Mouse (Mus musculus) lung, embryonic 15.5 days (tissue): ENCODE results near the gene Tmem181a. TPM values are rescaled to one million over a fixed set of nuclear protein-coding genes. Genes with fewer than 3 reads are reported as not detected.
"Not testable (repeated sequence)": the region's sequence is repeated elsewhere in the genome, so short reads cannot be mapped to it uniquely, and the experiment has no call there.

Experiments
- ATAC-seq: fragments of 200-750 bp; cut with Nextera tagmentation; 2 replicates; pipeline ENCODE4 v1.8.0; 2017; ENCODE audit warnings: moderate number of reproducible peaks, borderline replicate concordance; ENCODE audit not compliant: low FRiP score, low TSS enrichment; ENCODE audit errors: extremely low read depth
- H3K27ac ChIP-seq: fragments of 300-500 bp; sonication (generic); 2 replicates; pipeline ENCODE4 v1.5.1; 2015; ENCODE audit warnings: moderate library complexity, mild to moderate bottlenecking, inconsistent platforms
- H3K27me3 ChIP-seq: fragments of 300-500 bp; sonication (generic); 2 replicates; pipeline ENCODE4 v1.6.1; 2015; ENCODE audit warnings: inconsistent platforms
- H3K36me3 ChIP-seq: fragments of 300-500 bp; sonication (generic); 2 replicates; pipeline ENCODE4 v1.6.1; 2015; ENCODE audit warnings: inconsistent platforms
- H3K4me1 ChIP-seq: fragments of 300-500 bp; sonication (generic); 2 replicates; pipeline ENCODE4 v1.6.1; 2015; ENCODE audit warnings: inconsistent platforms
- H3K4me2 ChIP-seq: fragments of 300-500 bp; sonication (generic); 2 replicates; pipeline ENCODE4 v1.6.1; 2015; ENCODE audit warnings: inconsistent platforms, mild to moderate bottlenecking, moderate library complexity
- H3K4me3 ChIP-seq: fragments of 300-500 bp; sonication (generic); 2 replicates; pipeline ENCODE4 v1.5.1; 2015; ENCODE audit warnings: mild to moderate bottlenecking, inconsistent platforms
- H3K9ac ChIP-seq: fragments of 300-500 bp; sonication (generic); 2 replicates; pipeline ENCODE4 v1.6.1; 2015; ENCODE audit warnings: inconsistent platforms
- H3K9me3 ChIP-seq: fragments of 300-500 bp; sonication (generic); 2 replicates; pipeline ENCODE4 v1.6.1; 2016; ENCODE audit warnings: inconsistent platforms
- WGBS: fragments of 180-500 bp; shearing (Covaris S2); methylation state at CpG from one replicate; pipeline ENCODE4 v1.1.7; 2015; 5-methylcytosine and 5-hydroxymethylcytosine counted together
- polyA plus RNA-seq: library from polyadenylated mRNA; unstranded; fragments of >200 nt; fragmentation: Nextera tagmentation; extraction: Ambion mirVana; gene quantifications from 2 replicates; pipeline ENCODE4 v1.2.1, GENCODE M21; 2015

The Tmem181a gene
- polyA plus RNA-seq = 18.9 and 20.3 TPM in 2 replicates

- not testable (repeated sequence) for H3K4me1 ChIP-seq, H3K36me3 ChIP-seq, H3K27me3 ChIP-seq, H3K4me3 ChIP-seq, H3K27ac ChIP-seq, H3K9ac ChIP-seq, H3K9me3 ChIP-seq
- peak within 1 kb of the TSS; percentile 40 for H3K4me2 ChIP-seq
- no CpG with 5 or more reads among the region's 51 CpGs for WGBS
- ATAC-seq = peak; percentile 36
These were observed at the start of gene Tmem181a for GRCm38 (mm10) chr17:6256400-6257069. Gene Tmem181a, plus strand, starts transcription at chr17:6256860.

DNA sequence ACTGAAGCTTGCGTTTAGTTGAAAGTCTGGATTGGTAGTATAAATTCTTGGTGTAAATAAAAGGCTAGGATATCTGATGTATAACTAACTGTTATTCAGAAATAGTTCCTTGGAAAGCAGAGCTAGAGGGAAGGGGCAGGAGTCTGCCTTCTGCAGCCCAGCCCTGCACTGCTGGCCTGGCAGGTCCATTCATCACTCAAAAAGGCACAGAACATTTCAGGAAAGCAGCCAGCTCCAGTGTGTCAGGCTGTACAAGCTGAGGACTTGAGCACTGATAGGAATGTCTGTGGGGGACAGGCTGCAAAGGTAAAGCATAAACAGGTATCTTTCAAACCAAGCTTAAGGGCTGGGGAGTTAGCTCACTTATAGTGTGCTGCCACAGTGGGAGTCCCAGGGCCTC, 44.9 kb upstream of the Tmem181a start:
- H3K4me2 ChIP-seq = no peak overlapping the region

GRCm38 (mm10) chr17:6215640-6216039, 41.0 kb upstream of the Tmem181a start:
- no peak overlapping the region for H3K4me3 ChIP-seq
- no peaks in the 10 kb centered on the region for H3K4me1 ChIP-seq
- no peak for ATAC-seq
- no peak overlapping the region for H3K27ac ChIP-seq
- H3K27me3 ChIP-seq = no peaks in the 10 kb centered on the region
- no peak overlapping the region for H3K9ac ChIP-seq
- H3K9me3 ChIP-seq = no peaks in the 10 kb centered on the region
- 86% methylated on average over 4 of the region's 4 CpGs for WGBS
- peaks cover 25% of the 10 kb centered on the region for H3K36me3 ChIP-seq
- H3K4me2 ChIP-seq = no peak overlapping the region

More for the DNA sequence above, 44.9 kb upstream of the Tmem181a start:
- Histone ChIP-seq H3K4me3 (no peak overlapping the region), H3K9me3 (no peaks in the 10 kb centered on the region), H3K4me1 (no peaks in the 10 kb centered on the region), H3K27ac (no peak overlapping the region), H3K36me3 (peaks cover 35% of the 10 kb centered on the region), H3K27me3 (no peaks in the 10 kb centered on the region), H3K9ac (no peak overlapping the region)
- 76% methylated on average over 1 of the region's 1 CpGs for WGBS
- no peak for ATAC-seq

DNA sequence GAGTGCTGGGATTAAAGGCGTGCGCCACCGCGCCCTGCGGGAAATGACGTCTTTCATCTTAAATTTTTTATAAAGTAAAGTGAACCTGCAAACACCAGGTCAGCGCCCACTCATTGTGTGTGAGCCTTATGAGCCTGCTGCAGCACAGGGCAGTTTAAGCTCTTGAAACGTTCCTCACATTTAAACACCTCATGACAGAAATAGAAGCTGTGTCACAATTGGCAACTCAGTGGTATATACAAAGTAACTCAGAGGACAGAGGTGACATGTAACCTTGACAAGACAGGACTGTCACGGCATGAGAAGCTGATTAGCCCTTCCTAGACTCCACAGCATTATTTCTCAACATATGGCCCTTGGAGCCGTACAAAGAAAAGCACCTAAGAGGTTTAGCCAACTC, 40.1 kb upstream of the Tmem181a start:
- Histone ChIP-seq H3K9ac (no peak overlapping the region), H3K36me3 (peaks cover 25% of the 10 kb centered on the region), H3K4me3 (no peak overlapping the region), H3K27me3 (no peaks in the 10 kb centered on the region), H3K4me1 (no peaks in the 10 kb centered on the region), H3K9me3 (no peaks in the 10 kb centered on the region), H3K27ac (no peak overlapping the region), H3K4me2 (no peak overlapping the region)
- 87% methylated on average over 10 of the region's 10 CpGs for WGBS
- ATAC-seq = no peak

GRCm38 (mm10) chr17:6232633-6233032, 24.0 kb upstream of the Tmem181a start:
- whole genome bisulfite sequencing = no CpG with 5 or more reads among the region's 7 CpGs
- H3K4me2 ChIP-seq, H3K27ac ChIP-seq, H3K4me1 ChIP-seq, H3K9ac ChIP-seq, H3K9me3 ChIP-seq, H3K4me3 ChIP-seq, ATAC-seq, H3K36me3 ChIP-seq, H3K27me3 ChIP-seq: not testable (repeated sequence)

DNA sequence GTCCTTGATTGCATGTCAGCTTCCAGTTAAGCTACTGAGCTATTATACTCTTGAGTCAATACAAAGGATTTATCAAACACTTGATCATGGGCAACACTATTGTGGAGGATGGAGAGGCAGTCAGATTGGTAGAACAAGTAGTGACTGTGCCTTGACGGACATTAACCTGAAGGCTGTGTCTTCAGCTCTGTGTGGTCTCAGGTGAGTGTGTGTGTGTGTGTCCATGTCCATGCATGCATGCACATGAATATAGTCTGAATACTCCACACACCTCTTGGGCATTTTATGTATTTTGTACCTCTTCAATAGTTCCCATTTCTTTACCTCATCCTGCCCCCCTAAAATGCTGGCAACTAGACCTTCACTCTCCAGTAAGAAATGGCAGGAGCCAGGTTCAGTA, 5.4 kb upstream of the Tmem181a start:
- H3K4me3 ChIP-seq, H3K9ac ChIP-seq, H3K27me3 ChIP-seq, ATAC-seq, H3K4me1 ChIP-seq, H3K36me3 ChIP-seq, H3K4me2 ChIP-seq, H3K9me3 ChIP-seq, H3K27ac ChIP-seq: not testable (repeated sequence)
- 92% methylated on average over 1 of the region's 1 CpGs for WGBS

DNA sequence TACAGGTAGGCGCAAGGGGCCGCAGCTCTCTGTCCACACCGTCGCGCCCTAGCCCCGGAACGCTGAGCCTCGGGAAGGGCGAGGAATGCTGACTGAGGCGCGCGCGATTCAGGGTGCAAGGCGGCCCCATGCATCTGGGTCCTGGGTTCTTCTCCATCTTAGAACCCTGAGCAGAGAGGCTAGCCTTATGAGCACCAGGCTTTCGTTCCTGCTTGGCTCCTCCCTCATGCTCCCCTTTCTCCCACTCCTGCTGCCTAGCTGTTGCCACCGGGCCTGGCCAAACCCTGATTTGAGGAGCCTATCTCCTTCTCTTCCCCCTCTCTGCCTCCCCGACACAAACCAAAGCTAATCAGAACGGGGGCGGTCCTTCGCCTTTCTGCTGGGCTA, 403 bp downstream of the Tmem181a start:
- not testable (repeated sequence) for H3K36me3 ChIP-seq, ATAC-seq, H3K9me3 ChIP-seq, H3K4me1 ChIP-seq, H3K9ac ChIP-seq, H3K4me3 ChIP-seq, H3K27me3 ChIP-seq, H3K27ac ChIP-seq
- 2% methylated on average over 19 of the region's 20 CpGs for WGBS
- peak overlapping the region; percentile 40 for H3K4me2 ChIP-seq

GRCm38 (mm10) chr17:6269876-6270831, 13.5 kb downstream of the Tmem181a start:
- not testable (repeated sequence) for H3K27me3 ChIP-seq, H3K4me1 ChIP-seq, H3K36me3 ChIP-seq, H3K27ac ChIP-seq, H3K9me3 ChIP-seq
- Histone ChIP-seq H3K4me2 (peak overlapping the region; percentile 73), H3K4me3 (peak overlapping the region; percentile 52), H3K9ac (peak overlapping the region; percentile 52)
- ATAC-seq = peak; percentile 85; the same call in 1 of the 2 replicates
- WGBS = under 1% methylated on average over 41 of the region's 84 CpGs

DNA sequence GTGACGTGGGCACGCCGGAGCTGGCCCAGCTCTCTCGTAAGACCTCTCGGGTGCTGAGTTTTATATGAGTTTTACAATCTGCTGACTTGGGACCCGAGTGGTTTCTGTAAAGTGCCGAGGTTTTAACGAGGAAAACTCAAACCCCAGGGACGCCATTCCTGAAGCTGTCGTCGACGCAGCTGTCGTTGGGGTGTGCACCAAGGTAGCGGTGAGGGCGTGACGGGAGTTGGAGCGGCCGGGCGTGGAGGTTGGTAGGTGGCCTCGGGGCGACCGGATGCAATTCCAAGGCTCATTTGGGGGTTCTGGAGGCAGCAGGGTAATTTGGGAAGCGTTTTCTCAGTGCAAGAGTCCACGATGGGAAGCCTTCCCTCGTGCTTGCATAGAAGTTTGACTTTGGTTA, 14.2 kb downstream of the Tmem181a start:
- H3K27me3 ChIP-seq, H3K27ac ChIP-seq, H3K4me1 ChIP-seq, H3K36me3 ChIP-seq, H3K9me3 ChIP-seq, ATAC-seq: not testable (repeated sequence)
- Histone ChIP-seq H3K9ac (peak overlapping the region; percentile 52), H3K4me2 (peak overlapping the region; percentile 73), H3K4me3 (peak overlapping the region; percentile 52)
- 1% methylated on average over 25 of the region's 25 CpGs for WGBS

DNA sequence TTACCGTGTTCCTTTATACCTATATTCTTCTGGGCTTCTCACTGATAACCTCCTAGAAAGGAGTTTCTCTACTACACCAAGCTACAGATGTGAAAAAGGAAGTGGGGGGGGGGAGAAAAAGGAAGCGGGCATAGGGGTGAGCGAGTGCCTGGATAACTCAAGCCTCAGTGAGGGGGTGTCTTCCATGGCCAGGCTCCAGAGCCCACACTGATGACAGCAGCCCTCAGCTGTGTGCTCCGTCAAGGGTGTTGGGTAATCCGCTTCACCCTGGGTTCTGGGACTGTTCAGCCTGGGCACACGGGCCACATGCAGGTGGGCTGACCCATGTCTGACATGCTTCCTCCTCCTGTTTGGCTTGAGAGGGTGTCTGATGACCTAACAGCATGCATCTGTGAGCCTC, 15.3 kb downstream of the Tmem181a start:
- 74% methylated on average over 6 of the region's 6 CpGs for WGBS
- not testable (repeated sequence) for H3K4me1 ChIP-seq, H3K27ac ChIP-seq, H3K36me3 ChIP-seq, H3K4me3 ChIP-seq, H3K9ac ChIP-seq, H3K27me3 ChIP-seq, H3K9me3 ChIP-seq, ATAC-seq, H3K4me2 ChIP-seq

DNA sequence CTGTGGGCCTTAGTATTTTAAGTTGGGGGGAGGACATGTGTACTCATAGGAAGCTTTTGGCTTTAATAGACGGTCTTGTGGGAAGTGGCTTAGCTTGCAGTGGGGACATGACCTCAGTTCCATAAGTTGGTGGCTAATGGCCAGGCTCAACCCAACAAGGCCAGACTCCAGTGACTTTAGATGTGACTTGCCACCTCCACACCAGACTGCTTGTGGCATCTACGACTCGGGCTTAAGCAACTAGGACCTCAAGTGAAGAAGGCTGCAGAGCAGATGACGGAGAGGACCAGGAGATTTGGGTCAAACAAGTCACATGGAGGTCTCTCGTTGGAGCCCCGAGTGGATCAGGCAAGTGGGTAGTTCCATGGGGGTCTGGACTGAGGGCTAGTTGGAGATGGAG, 18.0 kb downstream of the Tmem181a start:
- ATAC-seq, H3K4me2 ChIP-seq, H3K9me3 ChIP-seq, H3K9ac ChIP-seq, H3K36me3 ChIP-seq, H3K4me1 ChIP-seq, H3K27me3 ChIP-seq, H3K4me3 ChIP-seq, H3K27ac ChIP-seq: not testable (repeated sequence)
- WGBS = 88% methylated on average over 6 of the region's 6 CpGs

DNA sequence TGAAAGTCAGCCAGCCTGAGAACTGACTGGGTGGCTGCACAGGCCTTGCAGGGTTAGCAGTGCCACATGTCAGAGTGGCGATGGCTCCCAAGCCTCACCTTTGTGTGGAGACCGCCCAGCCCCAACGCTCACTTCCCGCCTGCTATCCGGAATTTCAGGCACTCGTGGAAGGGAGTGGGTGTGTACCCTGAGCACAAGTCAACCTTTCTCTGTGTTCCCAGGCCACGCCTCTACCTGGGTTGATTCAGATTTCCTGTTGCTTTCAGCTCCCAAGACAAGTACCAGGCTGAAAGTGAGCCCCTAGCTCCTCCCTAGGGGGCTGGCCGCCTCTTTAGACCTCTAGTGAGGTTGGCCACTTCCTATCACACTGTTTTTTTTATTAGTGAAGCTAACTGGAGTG, 22.5 kb downstream of the Tmem181a start:
- WGBS = 51% methylated on average over 8 of the region's 8 CpGs
- not testable (repeated sequence) for H3K4me3 ChIP-seq, H3K4me1 ChIP-seq, H3K9me3 ChIP-seq, H3K4me2 ChIP-seq, H3K27ac ChIP-seq, H3K36me3 ChIP-seq, H3K9ac ChIP-seq, H3K27me3 ChIP-seq
- ATAC-seq = peak; percentile 87
